Mouse (Mus musculus) cerebellum, adult 8-10 months (tissue): Measurements from ENCODE around the gene Pigs.

Experiments used
- DNase-seq: peaks from one replicate; pipeline ENCODE4 v3.0.0; 2022

Gene Pigs

DNA sequence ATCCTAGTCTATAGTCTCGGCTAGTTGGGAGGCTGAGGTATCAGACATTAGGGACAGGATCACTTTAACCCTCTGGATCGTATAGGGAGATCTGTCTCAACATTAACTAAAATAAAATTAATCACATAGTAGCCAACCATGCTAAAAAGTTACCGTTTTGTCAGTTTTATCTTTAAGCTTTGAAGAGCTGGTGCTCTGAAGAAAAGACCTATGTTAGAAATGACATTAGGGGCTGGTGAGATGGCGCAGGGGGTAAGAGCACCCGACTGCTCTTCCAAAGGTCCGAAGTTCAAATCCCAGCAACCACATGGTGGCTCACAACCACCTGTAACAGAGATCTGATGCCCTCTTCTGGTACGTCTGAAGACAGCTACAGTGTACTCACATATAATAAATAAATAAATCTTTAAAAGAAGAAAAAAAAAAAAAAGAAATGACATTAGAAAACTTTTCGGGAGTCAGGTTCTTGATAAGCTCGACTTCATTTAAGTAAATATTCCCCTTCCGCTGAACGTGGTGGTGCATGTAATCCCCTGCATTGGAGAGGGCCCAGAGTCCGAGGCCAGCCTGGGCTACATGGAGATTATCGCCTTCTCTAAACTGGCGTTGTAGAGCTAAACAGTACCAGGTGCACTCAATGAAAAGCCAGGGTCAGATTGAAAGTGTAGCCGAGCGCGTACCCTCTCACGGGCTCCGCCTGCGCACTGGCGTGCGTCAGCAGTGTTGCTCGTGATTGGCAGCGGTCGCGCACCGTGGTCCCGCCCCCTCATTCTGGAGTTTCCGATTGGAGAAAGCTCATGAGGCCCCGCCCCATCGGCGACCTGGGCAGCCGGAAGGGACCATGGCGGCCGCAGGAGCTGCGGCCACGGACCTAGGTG, at the start of gene Pigs:
Gene Pigs (plus strand): TSS at position 782 of the 878 bp plus-strand sequence.
- DNase-seq: peak; percentile 98

DNA sequence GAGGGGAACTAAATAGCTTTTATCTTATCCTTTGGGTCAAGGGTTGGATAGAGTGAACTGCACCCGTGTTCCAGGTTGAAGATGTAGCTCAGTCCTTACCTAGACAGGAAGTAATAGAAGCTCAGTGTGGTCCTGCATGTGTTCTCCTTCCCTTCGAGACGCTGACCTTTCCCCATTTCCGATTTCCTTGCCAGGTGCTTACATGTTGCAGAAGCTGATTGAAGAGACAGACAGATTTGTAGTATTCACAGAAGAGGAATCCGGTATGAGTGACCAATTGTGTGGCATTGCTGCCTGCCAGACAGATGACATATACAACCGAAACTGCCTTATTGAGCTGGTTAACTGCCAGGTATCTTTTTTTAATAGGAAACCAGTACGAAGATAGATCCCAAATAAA, 49.4 kb upstream of the Pigs start:
- no peak for DNase-seq

- DNase-seq: no peak
These were observed 48.6 kb upstream of the Pigs start for GRCm38 (mm10) chr11:78279586-78279985.

GRCm38 (mm10) chr11:78289146-78289763, 39.0 kb upstream of the Pigs start:
- DNase-seq: no peak

DNA sequence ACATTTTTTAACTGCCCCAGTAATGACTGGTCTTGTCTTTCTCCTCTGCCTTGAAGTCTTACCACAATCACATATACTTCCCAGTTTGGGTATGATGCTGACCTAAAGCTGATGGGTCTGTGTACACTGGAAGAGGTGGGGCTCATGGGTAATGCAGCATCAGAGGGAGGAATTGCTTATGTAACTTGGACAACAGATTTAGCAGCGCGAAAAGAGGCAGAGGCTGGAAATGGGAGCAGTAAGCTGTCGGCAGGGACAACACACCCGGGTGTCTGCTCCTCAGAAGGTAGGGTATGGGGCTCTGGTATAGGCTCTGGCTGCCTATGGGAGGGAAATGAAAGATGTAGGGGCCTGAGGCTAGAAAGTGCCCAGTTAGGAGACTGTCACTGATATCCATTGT, 37.6 kb upstream of the Pigs start, which contains the start of gene BC030499:
Gene BC030499 (plus strand): TSS at position 188 of the 400 bp plus-strand sequence.
- no peak for DNase-seq

DNA sequence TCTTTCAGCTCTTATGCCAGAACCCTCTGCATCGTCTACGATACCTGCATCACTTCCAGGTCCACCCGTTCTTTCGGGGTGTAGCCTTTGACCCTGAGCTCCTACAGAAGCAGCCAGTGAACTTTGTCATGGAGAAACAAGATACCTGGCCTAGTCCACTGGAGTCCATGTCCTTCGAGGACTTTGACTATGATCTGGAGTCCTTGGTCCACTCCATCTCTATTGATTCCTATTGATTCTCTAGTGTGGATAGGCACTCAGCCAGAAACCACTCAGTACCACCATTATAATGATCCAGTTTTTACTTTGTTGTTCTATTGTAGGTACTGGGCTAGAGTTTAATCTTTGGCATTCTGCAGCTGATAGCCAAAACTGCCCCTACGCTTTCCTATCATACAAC, 33.6 kb upstream of the Pigs start:
- no peak for DNase-seq

DNA sequence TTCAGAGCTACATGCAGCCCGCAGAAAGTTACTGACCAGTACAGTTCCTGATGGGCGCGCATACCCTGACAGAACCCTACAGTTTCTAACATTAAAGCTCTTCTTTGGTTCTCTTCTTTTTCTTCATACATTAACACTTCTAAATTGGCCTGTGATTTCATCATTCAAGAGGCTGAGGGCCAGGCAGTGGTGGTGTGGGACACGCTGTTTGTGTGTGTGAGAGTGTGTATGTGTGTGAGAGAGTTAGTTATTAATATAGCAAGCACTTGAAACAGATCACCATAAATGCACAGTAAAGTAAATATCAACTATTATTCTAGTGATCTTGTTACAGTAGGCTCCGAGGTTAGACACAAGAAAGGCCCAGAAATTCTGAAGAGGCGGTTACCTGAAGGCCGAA, 27.3 kb upstream of the Pigs start:
- no peak for DNase-seq

DNA sequence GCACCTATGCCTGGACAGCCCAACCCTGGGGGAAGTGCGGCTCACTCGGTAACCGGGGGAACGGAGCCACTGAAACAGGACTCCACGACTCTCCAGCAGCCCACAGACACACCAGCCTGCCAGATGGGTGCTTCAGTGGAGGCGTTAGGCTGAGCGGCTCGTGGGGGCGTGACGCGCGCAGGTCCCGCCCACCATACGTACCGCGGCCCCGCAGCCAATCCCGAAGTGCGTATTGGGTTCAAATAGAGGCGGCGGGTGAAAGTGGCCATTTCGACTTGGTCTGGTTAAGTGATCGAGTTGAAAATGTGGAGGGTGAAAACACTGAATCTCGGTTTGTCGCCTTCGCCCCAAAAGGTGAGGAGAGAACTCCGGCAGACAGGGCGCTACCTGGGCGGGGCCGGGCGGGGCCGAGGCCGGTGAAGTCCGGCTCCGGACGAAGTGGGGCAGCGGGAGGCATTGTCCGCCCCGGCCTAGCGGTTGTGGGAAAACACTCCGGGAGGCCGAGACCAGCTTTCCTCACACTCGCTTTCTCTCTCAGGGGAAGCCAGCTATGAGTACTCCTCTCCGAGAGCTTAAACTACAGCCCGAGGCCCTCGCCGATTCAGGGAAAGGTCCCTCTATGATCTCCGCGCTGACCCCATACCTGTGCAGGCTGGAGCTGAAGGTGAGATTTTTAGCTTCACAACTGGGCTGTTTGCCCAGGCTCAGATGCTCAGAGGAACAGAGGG, 26.7 kb upstream of the Pigs start, which contains the start of gene Spag5:
Gene Spag5 (plus strand): TSS at position 173 of the 728 bp plus-strand sequence.
- peak; percentile 83 for DNase-seq

DNA sequence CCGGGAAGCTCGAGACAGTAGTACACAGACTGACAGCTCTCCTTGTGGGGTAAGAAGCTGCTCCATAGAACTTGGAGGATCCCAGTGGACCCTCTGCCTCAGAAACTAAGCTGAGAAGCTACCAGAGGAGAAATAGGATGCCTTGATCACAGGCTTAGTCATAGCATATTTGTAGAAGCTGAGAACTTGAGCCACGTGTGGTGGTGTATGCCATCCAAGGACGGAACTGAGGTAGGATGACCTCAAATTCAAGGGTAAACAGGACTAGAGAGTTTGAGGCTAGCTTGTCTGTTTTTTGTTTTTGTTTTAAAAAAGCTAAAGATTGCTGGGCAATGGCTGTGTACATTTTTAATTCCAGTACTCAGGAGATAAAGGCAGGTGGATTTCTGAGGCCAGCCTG, 22.9 kb upstream of the Pigs start:
- DNase-seq: no peak

- DNase-seq: no peak
These were observed 17.2 kb upstream of the Pigs start for GRCm38 (mm10) chr11:78310861-78311511.

DNA sequence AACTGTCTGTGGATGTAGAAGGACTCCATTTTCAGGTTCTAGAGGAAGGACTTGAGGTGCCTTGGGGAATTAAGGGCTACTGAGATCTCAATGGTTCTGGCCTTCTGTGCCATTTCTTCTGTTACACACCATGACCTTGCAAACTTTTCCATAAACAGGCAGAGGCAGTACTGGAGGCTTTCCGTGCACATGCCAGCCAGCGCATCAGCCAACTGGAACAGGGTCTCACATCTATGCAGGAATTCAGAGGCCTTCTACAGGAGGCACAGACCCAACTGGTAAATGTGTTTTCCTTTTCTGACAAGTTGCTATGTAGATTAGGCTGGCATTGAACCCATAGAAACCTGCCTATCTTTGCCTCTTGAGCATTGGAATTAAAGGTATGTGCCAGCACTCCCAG, 14.6 kb upstream of the Pigs start:
- DNase-seq: no peak

DNA sequence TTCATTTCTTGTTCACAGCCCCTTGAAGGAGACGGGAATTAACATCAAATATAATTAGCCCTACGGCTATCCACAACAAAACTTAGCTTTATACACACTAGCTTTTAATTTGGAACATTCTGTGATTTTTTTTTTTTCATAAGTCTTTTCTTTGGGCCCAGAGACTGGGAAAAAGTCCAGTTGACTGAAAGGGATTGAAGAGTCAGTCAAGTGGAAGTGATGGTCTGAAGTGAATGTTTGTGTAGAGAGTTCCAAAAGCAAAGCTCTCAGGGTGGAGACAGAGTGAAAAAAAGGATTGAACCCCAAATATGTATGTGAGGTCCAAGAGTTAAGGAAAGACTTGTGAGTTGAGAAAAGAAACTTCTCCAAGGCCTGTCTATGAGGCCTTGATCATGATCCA, 9.8 kb upstream of the Pigs start:
- no peak for DNase-seq

DNA sequence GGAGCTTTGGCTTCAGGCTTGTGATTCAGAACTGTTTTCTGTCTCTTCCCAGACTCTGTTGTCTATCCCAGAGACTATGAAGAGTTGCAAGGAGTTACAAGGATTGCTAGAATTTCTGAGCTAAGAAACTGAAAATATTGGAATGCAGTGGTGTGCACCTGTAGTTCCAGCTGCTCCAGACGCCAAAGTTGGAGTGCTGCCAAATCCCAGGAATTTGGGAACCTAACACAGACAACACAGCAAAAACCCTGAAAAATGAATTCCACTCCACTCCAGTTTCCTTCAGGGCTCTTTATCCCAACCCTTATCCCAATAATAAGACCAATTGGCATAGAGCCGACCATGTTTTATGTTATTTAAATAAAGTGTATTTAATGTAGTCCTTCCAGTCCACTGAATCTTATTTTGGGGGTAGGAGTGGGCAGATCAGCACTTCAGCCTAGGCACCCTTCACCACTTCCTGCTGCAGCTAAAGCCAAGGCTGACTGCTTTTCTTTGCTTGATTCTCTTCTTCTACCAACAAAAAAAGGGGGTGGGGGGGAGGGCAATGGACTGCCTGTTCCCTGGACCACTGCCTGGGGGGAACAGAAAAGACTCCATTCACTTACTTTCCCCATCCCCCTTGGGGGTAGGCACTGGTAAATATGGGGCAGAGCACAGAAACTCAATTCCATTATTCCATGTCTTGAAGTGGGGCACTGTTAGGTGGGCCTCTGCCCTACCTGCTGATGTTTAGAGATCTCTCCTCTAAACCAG, 6.0 kb upstream of the Pigs start:
- no peak for DNase-seq

DNA sequence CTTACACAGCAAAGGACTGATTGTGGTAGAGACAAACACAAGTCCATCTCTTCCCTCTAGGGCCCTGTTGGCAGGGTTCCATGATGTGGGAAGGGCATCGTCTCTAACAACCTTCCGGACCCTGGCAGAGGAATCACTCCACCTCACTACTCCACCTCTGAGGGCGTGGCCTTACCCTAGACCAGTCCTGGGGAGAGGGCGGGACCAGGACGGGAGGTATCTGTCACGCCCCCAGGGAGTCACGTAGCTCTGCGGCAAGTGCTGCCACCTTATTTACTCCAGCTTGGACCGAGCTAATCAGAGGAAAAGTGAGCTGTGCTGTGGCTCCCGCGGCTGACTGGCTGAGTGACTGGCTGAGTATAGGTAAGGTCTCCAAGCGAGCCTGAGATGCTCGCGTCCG, 5.4 kb upstream of the Pigs start, which contains the start of gene Aldoc:
Gene Aldoc (plus strand): TSS at position 109 of the 400 bp plus-strand sequence.
- peak; percentile 86 for DNase-seq

DNA sequence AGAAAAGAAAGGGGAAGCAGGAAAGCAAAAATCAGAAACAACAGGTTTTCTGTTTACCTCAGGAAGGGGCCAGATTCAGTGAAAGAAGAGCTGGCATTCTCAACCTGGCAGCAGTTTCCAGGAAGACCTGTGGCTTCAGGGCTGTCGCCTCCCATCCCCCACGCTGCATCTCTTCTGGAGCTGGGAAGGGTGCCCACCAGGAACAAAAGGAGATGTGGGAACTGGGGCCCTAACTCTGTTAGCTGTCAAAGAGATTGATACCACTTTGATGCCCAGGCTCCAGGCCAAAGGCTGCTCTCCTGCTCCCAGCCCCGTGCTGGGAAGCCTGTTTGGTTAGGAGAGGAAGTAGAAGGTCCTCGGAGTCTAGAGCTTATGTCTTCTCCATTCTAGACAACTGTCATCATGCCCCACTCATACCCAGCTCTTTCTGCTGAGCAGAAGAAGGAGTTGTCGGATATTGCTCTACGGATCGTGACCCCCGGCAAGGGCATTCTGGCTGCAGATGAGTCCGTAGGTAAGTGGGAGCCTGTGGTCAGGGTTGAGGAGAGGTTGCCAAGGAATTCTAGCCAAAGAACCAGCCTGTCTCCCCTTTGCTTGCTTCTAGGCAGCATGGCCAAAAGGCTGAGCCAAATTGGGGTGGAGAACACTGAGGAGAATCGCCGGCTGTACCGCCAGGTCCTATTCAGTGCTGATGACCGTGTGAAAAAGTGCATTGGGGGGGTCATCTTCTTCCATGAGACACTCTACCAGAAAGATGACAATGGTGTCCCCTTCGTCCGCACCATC, 4.0 kb upstream of the Pigs start:
- peak; percentile 52 for DNase-seq

DNA sequence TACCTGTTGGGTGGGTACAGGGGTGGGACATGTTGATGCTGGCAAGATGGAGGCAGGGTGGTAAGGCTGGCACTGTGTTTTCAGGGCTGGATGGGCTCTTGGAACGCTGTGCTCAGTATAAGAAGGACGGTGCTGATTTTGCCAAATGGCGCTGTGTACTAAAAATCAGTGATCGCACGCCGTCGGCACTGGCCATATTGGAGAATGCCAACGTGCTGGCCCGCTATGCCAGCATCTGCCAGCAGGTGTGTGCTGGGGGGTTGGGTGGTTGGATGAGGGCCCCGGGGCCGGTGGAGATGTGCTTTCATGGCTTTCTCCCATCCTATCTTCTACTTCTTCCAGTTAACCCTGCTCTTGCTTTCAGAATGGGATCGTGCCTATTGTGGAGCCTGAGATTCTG, 3.2 kb upstream of the Pigs start:
- no peak for DNase-seq

- DNase-seq: no peak
These were observed 1.0 kb upstream of the Pigs start for GRCm38 (mm10) chr11:78327215-78327614.

DNA sequence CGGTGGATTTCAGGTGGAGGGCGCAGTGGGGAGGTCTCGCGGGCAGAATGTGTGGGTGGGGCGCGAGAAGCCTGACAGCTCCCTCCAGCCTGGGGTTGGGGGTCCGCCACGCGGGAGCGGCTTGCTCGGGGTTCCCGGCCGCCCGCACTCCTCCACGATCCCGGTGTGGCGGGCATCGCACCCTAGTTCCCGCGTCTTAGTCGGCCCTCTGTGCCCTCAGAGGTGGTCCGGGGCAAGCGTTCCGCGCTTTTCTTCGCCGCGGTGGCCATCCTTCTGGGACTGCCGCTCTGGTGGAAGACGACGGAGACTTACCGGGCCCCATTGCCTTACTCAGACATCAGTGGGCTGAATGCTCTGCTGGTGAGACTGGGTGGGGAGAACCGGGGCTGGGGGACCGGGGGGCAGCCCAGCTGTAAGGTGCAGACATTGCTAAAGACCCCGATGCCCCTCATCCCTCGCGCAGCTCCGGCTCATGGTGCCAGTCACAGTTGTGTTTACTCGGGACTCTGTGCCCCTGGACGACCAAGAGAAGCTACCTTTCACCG, 369 bp downstream of the Pigs start:
- no peak for DNase-seq

DNA sequence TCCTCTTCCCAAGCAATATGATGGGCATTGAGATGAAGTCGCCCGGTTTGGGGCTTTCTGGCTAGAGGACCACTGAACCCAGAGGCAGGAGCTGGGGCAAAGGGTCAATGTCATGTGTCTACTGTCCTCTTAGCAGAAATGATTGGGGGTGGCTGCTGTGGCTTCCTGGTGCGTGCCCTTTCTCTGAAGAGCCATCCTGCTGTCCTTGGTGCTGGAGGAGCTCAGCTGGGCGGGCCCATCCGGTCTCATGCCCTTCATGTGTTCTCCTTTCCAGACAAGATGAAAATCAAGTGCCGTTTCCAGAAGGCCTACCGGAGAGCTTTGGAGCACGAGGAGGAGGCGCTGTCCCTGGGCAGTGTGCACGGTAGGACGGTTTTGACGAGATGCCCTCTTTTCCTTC, 4.5 kb downstream of the Pigs start:
- DNase-seq: no peak

- no peak for DNase-seq
These were observed 5.8 kb downstream of the Pigs start for GRCm38 (mm10) chr11:78333992-78334391.

DNA sequence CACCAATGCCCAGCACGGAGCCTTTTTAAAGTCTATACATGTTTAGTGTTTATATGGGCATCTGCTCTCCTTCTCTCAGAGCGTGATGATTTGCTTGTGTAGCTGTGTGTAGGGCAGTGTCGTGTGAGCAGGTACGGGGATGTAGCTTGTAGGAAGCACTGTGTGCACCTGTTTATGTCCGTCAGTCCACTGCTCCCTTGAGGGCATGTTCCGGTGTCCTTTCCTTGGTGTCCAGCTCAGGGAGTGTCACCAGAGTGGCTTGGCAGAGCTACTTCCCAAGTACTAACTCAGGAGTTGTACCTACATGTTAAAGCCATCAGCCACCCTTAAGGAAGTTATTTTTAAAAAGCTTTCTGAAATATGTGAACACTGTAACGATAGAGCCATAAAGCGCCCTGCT, 8.8 kb downstream of the Pigs start:
- DNase-seq: no peak
